Mouse (Mus musculus) C2C12 (cell line): Measurements from ENCODE around the gene Tmco3. TPM values are rescaled to one million over a fixed set of nuclear protein-coding genes. Genes with fewer than 3 reads are reported as not detected.

Experiments used
- H3K27me3 ChIP-seq: one replicate; pipeline ENCODE4 v1.6.1; 2011; ENCODE audit not compliant: control insufficient read depth, insufficient read depth, insufficient read length
- H3K36me3 ChIP-seq: one replicate; pipeline ENCODE4 v1.6.1; 2011; ENCODE audit not compliant: control insufficient read depth, insufficient read depth
- H3K4me3 ChIP-seq: one replicate; pipeline ENCODE4 v1.5.1; 2011; ENCODE audit warnings: mild to moderate bottlenecking, control low read depth; ENCODE audit not compliant: poor library complexity, insufficient read depth, severe bottlenecking
- H3K79me2 ChIP-seq: one replicate; pipeline ENCODE4 v1.6.1; 2011; ENCODE audit not compliant: control insufficient read depth, insufficient read depth
- H3K79me3 ChIP-seq: one replicate; pipeline ENCODE4 v1.6.1; 2011; ENCODE audit warnings: low read depth, control low read depth
- H3ac ChIP-seq: one replicate; pipeline ENCODE3; 2011; ENCODE audit warnings: low read depth; ENCODE audit not compliant: control insufficient read depth, insufficient read length
- CEBPB ChIP-seq: IDR thresholded peaks from one replicate; pipeline ENCODE4 v1.6.1; 2011; ENCODE audit warnings: low read depth, mild to moderate bottlenecking, control low read depth, moderate library complexity
- CTCF ChIP-seq: IDR thresholded peaks from one replicate; pipeline ENCODE4 v1.5.1; 2011; ENCODE audit not compliant: control insufficient read depth, insufficient read depth, insufficient read length
- FOSL1 ChIP-seq: IDR thresholded peaks from one replicate; pipeline ENCODE4 v1.8.0; 2011; ENCODE audit warnings: mild to moderate bottlenecking, low read length; ENCODE audit not compliant: poor library complexity, insufficient read depth, severe bottlenecking
- MAX ChIP-seq: IDR thresholded peaks from one replicate; pipeline ENCODE4 v1.6.1; 2011; ENCODE audit warnings: mild to moderate bottlenecking, control low read depth
- MYOD1 ChIP-seq: IDR thresholded peaks from one replicate; pipeline ENCODE4 v1.6.1; 2011; ENCODE audit warnings: low read depth; ENCODE audit not compliant: control insufficient read depth, insufficient read length
- MYOG ChIP-seq: IDR thresholded peaks from one replicate; pipeline ENCODE4 v1.6.1; 2011; ENCODE audit not compliant: control insufficient read depth, insufficient read length; ENCODE audit errors: extremely low read depth
- USF1 ChIP-seq: IDR thresholded peaks from one replicate; pipeline ENCODE4 v1.6.1; 2011; ENCODE audit warnings: low read depth, mild to moderate bottlenecking, control low read depth, moderate library complexity
- polyA plus RNA-seq: library from polyadenylated mRNA; unstranded; fragments of >200 nt; fragmentation: generic; extraction: Trizol; gene quantifications from one replicate; pipeline ENCODE4 v1.2.1, GENCODE M21; 2012; ENCODE audit warnings: missing spikeins

Gene Tmco3
- polyA plus RNA-seq, 1 experiment: 11.9 TPM

DNA sequence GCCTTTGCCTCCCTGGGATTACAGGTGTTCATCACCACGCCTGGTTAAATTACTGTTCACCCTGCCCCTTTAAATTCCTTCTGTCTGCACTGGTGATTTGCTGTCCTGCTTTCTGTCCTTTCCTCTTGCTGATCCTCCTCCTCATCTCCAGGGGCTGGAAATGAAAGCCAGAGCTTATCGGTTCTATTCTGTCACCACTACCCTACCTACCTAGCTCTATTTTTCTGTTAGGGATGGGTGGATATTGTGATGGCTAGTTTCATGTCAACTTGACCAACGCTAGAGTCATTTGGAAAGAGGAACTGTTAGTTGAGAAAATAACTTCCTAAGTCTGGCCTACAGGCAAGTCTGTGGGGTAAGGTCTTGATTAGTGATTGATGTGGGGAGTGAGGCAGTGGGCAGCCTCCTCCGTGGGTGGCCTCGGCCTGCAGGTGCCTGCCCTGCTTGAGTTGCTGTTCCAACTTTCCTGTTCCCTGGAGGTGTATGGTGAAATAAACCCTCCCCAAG is 11.0 kb upstream of the Tmco3 start:
- peaks cover 6% of the 10 kb centered on the region for H3K79me2 ChIP-seq
- TF ChIP-seq CEBPB: no peak
- H3ac ChIP-seq: no peak overlapping the region
- H3K27me3 ChIP-seq: no peaks in the 10 kb centered on the region
- no peak overlapping the region for H3K4me3 ChIP-seq
- H3K79me3 ChIP-seq: no peaks in the 10 kb centered on the region
- H3K36me3 ChIP-seq: no peaks in the 10 kb centered on the region

DNA sequence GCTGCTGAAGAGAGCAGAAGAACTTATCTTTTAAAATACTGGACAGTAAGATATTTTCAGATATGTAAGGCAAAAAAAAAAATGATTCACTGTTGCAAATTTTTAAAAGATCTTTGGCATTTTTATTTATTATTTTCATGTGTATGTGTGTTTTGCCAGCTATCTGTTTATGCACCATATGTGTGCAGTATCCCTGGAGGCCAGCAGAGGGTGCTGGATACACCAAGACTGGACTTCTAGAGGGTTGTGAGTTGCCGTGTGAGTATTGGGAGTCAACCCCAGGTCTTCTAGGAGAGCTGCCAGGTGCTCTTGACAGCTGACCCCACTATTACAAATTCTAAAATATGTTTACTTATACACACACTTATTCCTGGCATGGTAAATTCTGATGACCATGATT is 4.8 kb upstream of the Tmco3 start:
- H3ac ChIP-seq: no peak overlapping the region
- no peak for TF ChIP-seq CTCF
- no peak for TF ChIP-seq MAX
- no peak for TF ChIP-seq MYOD1
- no peak for TF ChIP-seq CEBPB
- no peak for TF ChIP-seq USF1
- TF ChIP-seq MYOG: no peak
- TF ChIP-seq FOSL1: no peak
- H3K4me3 ChIP-seq: no peak overlapping the region
- H3K36me3 ChIP-seq: no peaks in the 10 kb centered on the region
- H3K79me3 ChIP-seq: peaks cover 9% of the 10 kb centered on the region
- H3K79me2 ChIP-seq: peaks cover 47% of the 10 kb centered on the region
- H3K27me3 ChIP-seq: no peaks in the 10 kb centered on the region

DNA sequence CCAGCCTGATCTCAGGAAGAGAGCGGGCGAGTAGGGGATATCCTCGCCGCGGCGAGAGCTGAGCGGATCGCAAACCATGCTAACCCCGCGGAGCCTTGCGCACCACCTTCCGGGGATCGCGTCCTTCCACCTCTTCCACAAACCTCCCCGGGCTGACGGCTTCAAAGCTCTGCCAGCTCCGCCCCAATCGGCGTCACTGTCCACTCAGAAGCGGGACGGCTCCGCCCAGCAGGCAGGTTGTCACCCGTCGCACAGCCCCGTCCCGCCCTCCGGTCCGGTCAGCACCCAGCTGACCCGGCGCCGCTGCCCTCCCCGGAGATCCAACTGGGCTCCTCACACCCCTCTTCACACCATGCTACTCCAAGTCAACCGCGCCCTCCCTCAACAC is 692 bp upstream of the Tmco3 start:
- TF ChIP-seq MYOG (no peak), MAX (no peak), CTCF (no peak), USF1 (no peak), CEBPB (no peak), MYOD1 (no peak), FOSL1 (no peak)
- H3K36me3 ChIP-seq: peaks cover 3% of the 10 kb centered on the region
- H3K79me2 ChIP-seq: peaks cover 38% of the 10 kb centered on the region
- H3K4me3 ChIP-seq: peak overlapping the region; percentile 69
- peak overlapping the region; percentile 91 for H3ac ChIP-seq
- no peaks in the 10 kb centered on the region for H3K27me3 ChIP-seq
- H3K79me3 ChIP-seq: peaks cover 9% of the 10 kb centered on the region

DNA sequence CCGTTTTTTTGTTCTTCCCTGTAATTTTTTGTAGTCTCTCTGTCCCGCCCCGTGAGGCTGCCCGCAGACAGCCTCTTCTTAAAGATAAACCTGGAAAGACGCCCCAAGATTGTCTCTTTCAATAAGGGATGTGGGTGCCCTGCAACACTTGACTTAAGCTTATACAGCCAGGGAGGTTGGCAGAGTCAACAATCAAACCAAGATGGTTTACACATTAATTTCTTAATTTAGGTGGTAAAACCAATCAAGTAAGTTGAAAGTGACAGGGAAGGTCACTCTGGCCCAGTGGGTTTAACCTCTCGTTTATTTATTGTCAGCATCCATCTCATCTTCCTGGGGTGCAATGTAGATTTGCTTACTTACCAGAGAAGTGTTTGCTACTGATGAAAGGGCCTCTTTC is 656 bp downstream of the Tmco3 start:
- Histone ChIP-seq H3K36me3 (peaks cover 11% of the 10 kb centered on the region), H3K79me2 (peaks cover 25% of the 10 kb centered on the region), H3K27me3 (no peaks in the 10 kb centered on the region), H3K4me3 (peak overlapping the region; percentile 69), H3K79me3 (peaks cover 3% of the 10 kb centered on the region), H3ac (peak overlapping the region; percentile 83)
- TF ChIP-seq MAX: no peak
- no peak for TF ChIP-seq USF1
- no peak for TF ChIP-seq MYOD1
- no peak for TF ChIP-seq MYOG
- no peak for TF ChIP-seq FOSL1
- no peak for TF ChIP-seq CEBPB
- TF ChIP-seq CTCF: no peak

DNA sequence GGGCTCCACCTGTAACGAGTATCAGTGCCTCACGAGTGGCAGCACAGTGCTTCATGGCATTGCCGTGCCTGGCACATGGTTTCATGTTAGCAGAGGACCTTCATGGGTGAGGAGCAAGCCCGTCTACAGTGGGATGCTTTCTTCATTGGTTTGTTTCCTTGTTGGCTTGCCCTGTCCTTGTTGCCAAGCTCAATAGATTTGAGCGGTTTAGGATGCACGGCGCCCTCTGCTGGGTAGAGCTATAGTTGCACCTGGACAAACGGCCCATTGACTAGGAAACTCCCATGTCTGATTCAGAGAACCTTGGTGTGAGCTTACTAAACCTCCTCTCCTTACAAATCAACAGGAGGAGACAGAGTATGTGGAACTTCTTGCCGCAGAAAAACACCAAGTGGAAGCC is 4.4 kb downstream of the Tmco3 start:
- no peak for TF ChIP-seq FOSL1
- TF ChIP-seq CTCF: peak; percentile 53
- TF ChIP-seq MYOG: no peak
- TF ChIP-seq MAX: no peak
- no peak for TF ChIP-seq USF1
- TF ChIP-seq MYOD1: no peak
- TF ChIP-seq CEBPB: no peak
- peaks cover 37% of the 10 kb centered on the region for H3K36me3 ChIP-seq

DNA sequence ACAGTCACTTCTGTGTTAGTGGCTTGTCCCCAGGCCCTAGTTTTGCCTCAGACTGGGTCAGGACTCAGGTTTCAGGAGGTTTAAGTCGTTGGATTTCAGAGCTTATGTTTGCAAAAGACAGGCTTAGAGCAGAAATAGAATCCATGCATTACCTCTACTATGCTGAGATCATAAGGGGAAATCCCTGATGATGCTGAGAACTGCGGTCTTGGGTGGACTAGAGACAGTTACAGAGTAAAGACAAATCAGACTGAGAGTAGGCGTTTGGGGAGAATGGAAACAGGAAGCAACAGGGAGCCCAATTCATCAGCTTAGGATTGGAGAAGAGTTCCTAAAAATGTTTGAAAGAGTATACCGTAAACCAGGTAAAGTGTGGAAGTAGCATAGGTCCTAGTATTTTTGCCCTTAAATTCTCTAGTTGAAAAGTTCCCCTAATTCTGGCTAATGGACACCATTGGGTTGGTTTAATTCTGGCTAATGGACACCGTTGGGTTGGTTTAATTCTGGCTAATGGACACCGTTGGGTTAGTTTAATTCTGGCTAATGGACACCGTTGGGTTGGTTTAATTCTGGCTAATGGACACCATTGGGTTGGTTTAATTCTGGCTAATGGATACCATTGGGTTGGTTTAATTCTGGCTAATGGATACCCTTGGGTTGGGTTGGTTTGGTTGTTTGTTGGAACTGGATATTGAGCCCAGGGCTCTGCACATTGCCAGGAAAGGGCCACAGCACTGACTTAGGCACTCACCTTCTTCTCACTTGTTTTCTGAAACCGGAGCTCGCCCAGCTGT is 5.9 kb downstream of the Tmco3 start:
- Histone ChIP-seq H3K79me2 (no peaks in the 10 kb centered on the region), H3K4me3 (no peak overlapping the region), H3K36me3 (peaks cover 44% of the 10 kb centered on the region), H3K27me3 (no peaks in the 10 kb centered on the region), H3ac (no peak overlapping the region), H3K79me3 (no peaks in the 10 kb centered on the region)
- TF ChIP-seq CTCF (no peak), MAX (no peak)

More for the DNA sequence above, 4.4 kb downstream of the Tmco3 start:
- Histone ChIP-seq H3ac (no peak overlapping the region), H3K79me3 (no peaks in the 10 kb centered on the region), H3K27me3 (no peaks in the 10 kb centered on the region), H3K4me3 (no peak overlapping the region), H3K79me2 (no peaks in the 10 kb centered on the region)
